Mouse (Mus musculus): ENCODE data around the gene Inpp5k.

GRCm38 (mm10) chr11:75620136-75620780 is 10.5 kb upstream of the Inpp5k start:
- TF ChIP-seq CTCF (IDR thresholded peaks at IDR 0.05; ENCODE audit: extremely low read depth, insufficient read depth, low read length): no peak
- TF ChIP-seq POLR2A (IDR thresholded peaks at IDR 0.05; ENCODE audit: extremely low read depth, insufficient read depth, low read length): no peak

Data from cortical plate, adult 2 months (tissue).